Comparison of ENCODE assay signal across 22 mouse cellular contexts in genomic region chr2:25200631-25201030, GRCm38 (mm10). TPM values are rescaled to one million over a fixed set of nuclear protein-coding genes. Genes with fewer than 3 reads are reported as not detected.
"Had no signal": no experiment of that assay in that cellular context is flagged by ENCODE, and none has a peak within 500 bp of the region (broad histone marks: within the 10 kb centered on the region; RNA-seq: fewer than 3 reads in every experiment).

No protein-coding gene starts in this region.

- DNase-seq: cerebellum, adult 8-10 months; cerebellum, adult 9-10 months; cerebellum, adult 9-11 months; cerebellum, postnatal 10 days; cerebellum, postnatal 14 days; cerebellum, postnatal 25 days; cerebellum, postnatal 36 days; embryo, embryonic 11 days; forebrain, postnatal 0 days; gastrocnemius, adult 2 months; gastrocnemius, postnatal 10 days; gastrocnemius, postnatal 14 days; gastrocnemius, postnatal 25 days; gastrocnemius, postnatal 36 days; heart, adult 18-20 months; heart, adult 2 months had no signal

RNA-seq across cellular contexts. Expression of gene Stpg3, which starts 13.8 kb away (rescaled TPM):
- total RNA-seq: common myeloid progenitor, adult 5-6 weeks; forebrain, postnatal 0 days; gastrocnemius, adult 18-20 months; gastrocnemius, adult 2 months; gastrocnemius, adult 8-10 months; gastrocnemius, postnatal 10 days; gastrocnemius, postnatal 14 days; gastrocnemius, postnatal 25 days; gastrocnemius, postnatal 36 days; gastrocnemius, postnatal 4 days; granulocyte monocyte progenitor cell, adult 5-6 weeks; heart, adult 18-20 months; heart, adult 2 months; heart, adult 8-10 months had no signal

RNA-seq across cellular contexts. Expression of gene Fam166a, which starts 17.9 kb away (rescaled TPM):
- total RNA-seq: common myeloid progenitor, adult 5-6 weeks; forebrain, postnatal 0 days; gastrocnemius, adult 18-20 months; gastrocnemius, adult 2 months; gastrocnemius, adult 8-10 months; gastrocnemius, postnatal 10 days; gastrocnemius, postnatal 14 days; gastrocnemius, postnatal 25 days; gastrocnemius, postnatal 36 days; granulocyte monocyte progenitor cell, adult 5-6 weeks; heart, adult 18-20 months; heart, adult 2 months; heart, adult 8-10 months had no signal
